Mouse (Mus musculus): ENCODE measurements at regions not wholly inside any gene's neighbourhood (a gene's known extent, or its start where the extent isn't known, plus 50 kb on each side); places are given as distances from the start of the nearest gene placed in this dataset.

GRCm38 (mm10) chr6:110120406-110120805 is 525.0 kb upstream of the Grm7 start:
- no peaks in the 10 kb centered on the region for H3K4me1 ChIP-seq (ENCODE audit: insufficient read depth)
- H3K9me3 ChIP-seq (ENCODE audit: low read length), result no peaks in the 10 kb centered on the region
- no peak for TF ChIP-seq CTCF (IDR thresholded peaks at IDR 0.05; ENCODE audit: low read depth)
- H3K27me3 ChIP-seq (ENCODE audit: insufficient read depth, low read length), result no peaks in the 10 kb centered on the region
- ATAC-seq (no peak), DNase-seq (no peak)
- H3K27ac ChIP-seq (ENCODE audit: low read depth, low read length), result no peak overlapping the region
- H3K36me3 ChIP-seq (ENCODE audit: insufficient read depth), result no peaks in the 10 kb centered on the region
- no peak overlapping the region for H3K9ac ChIP-seq
- no peak overlapping the region for H3K4me2 ChIP-seq (ENCODE audit: low read depth)
- 82% methylated on average over 1 of the region's 1 CpGs for WGBS
- H3K4me3 ChIP-seq (ENCODE audit: low read depth, low read length), result no peak overlapping the region

GRCm38 (mm10) chr6:110132271-110132670 is 513.1 kb upstream of the Grm7 start:
- DNase-seq (no peak), ATAC-seq (no peak)
- Histone ChIP-seq H3K4me1 (ENCODE audit: insufficient read depth) (no peaks in the 10 kb centered on the region), H3K27me3 (ENCODE audit: insufficient read depth, low read length) (no peaks in the 10 kb centered on the region), H3K27ac (ENCODE audit: low read depth, low read length) (no peak overlapping the region), H3K36me3 (ENCODE audit: insufficient read depth) (no peaks in the 10 kb centered on the region), H3K9me3 (ENCODE audit: low read length) (no peaks in the 10 kb centered on the region), H3K9ac (no peak overlapping the region), H3K4me3 (ENCODE audit: low read depth, low read length) (no peak overlapping the region), H3K4me2 (ENCODE audit: low read depth) (no peak overlapping the region)
- 68% methylated on average over 3 of the region's 3 CpGs for WGBS
- no peak for TF ChIP-seq CTCF (IDR thresholded peaks at IDR 0.05; ENCODE audit: low read depth)

DNA sequence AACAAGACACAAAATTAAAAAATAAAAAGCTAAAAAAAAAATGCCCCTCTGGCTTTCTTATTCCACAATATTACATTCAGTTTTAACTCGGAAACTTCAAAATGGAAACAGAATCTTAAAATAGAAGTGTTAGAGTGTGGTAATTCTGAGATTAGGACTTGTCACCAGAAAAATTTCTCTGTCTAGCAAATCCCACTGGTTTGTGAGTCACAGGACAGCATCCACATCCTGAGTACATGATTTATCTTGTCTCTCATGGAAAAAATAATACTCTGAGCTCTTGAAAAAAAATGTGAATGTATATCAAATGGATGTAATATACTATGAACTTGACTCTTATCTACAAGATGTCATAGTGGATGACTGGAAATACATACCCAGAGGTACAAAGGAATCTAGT is 511.8 kb upstream of the Grm7 start:
- no peaks in the 10 kb centered on the region for H3K36me3 ChIP-seq (ENCODE audit: insufficient read depth)
- no peak for TF ChIP-seq CTCF (IDR thresholded peaks at IDR 0.05; ENCODE audit: low read depth)
- no peak overlapping the region for H3K27ac ChIP-seq (ENCODE audit: low read depth, low read length)
- no peaks in the 10 kb centered on the region for H3K4me1 ChIP-seq (ENCODE audit: insufficient read depth)
- no peaks in the 10 kb centered on the region for H3K9me3 ChIP-seq (ENCODE audit: low read length)
- 80% methylated on average over 1 of the region's 1 CpGs for WGBS
- H3K27me3 ChIP-seq (ENCODE audit: insufficient read depth, low read length), result no peaks in the 10 kb centered on the region
- no peak overlapping the region for H3K4me3 ChIP-seq (ENCODE audit: low read depth, low read length)
- no peak for DNase-seq
- no peak overlapping the region for H3K9ac ChIP-seq
- ATAC-seq, result no peak
- no peak overlapping the region for H3K4me2 ChIP-seq (ENCODE audit: low read depth)

DNA sequence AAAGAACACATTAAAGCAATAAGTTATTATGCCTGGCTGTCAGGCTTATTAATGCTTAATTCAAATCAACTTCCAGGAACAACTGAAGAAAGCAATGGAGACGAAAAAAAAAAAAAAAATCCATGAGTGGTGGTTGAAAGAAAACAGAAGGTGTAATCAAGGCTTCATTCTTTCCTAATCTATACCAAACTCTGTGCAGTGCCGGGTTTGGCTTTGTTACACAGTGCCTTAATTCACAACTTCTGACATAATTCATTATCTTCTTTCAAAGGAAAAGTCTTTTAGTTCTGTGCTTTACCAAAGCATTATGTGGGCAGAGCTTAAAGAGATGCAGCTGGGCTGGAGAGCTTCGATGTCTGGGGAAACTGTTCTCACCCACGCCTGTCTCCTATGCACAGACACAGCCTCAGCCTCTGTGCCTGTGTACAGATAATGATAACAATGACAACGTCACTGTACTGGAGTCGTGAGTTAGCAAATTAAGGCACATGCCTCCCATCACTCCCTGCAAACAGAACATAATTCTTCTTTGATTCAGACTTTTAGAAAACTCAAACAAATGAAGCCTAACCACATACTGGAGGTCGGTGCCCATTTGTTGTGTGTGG is 508.2 kb upstream of the Grm7 start:
- Histone ChIP-seq H3K27ac (ENCODE audit: low read depth, low read length) (no peak overlapping the region), H3K36me3 (ENCODE audit: insufficient read depth) (no peaks in the 10 kb centered on the region), H3K4me1 (ENCODE audit: insufficient read depth) (no peaks in the 10 kb centered on the region), H3K27me3 (ENCODE audit: insufficient read depth, low read length) (no peaks in the 10 kb centered on the region), H3K9me3 (ENCODE audit: low read length) (no peaks in the 10 kb centered on the region), H3K9ac (no peak overlapping the region), H3K4me3 (ENCODE audit: low read depth, low read length) (no peak overlapping the region), H3K4me2 (ENCODE audit: low read depth) (no peak overlapping the region)
- 17% methylated on average over 7 of the region's 7 CpGs for WGBS
- ATAC-seq (peak; percentile 48; the same call in 1 of the 2 replicates), DNase-seq (no peak)
- no peak for TF ChIP-seq CTCF (IDR thresholded peaks at IDR 0.05; ENCODE audit: low read depth)

GRCm38 (mm10) chr6:110139396-110139795 is 506.0 kb upstream of the Grm7 start:
- H3K27me3 ChIP-seq (ENCODE audit: insufficient read depth, low read length), result no peaks in the 10 kb centered on the region
- no peak overlapping the region for H3K4me3 ChIP-seq (ENCODE audit: low read depth, low read length)
- no peaks in the 10 kb centered on the region for H3K36me3 ChIP-seq (ENCODE audit: insufficient read depth)
- ATAC-seq, result no peak
- no peak overlapping the region for H3K9ac ChIP-seq
- DNase-seq, result no peak
- 82% methylated on average over 2 of the region's 2 CpGs for WGBS
- no peaks in the 10 kb centered on the region for H3K4me1 ChIP-seq (ENCODE audit: insufficient read depth)
- no peak overlapping the region for H3K27ac ChIP-seq (ENCODE audit: low read depth, low read length)
- H3K4me2 ChIP-seq (ENCODE audit: low read depth), result no peak overlapping the region
- no peaks in the 10 kb centered on the region for H3K9me3 ChIP-seq (ENCODE audit: low read length)
- TF ChIP-seq CTCF (IDR thresholded peaks at IDR 0.05; ENCODE audit: low read depth), result no peak

DNA sequence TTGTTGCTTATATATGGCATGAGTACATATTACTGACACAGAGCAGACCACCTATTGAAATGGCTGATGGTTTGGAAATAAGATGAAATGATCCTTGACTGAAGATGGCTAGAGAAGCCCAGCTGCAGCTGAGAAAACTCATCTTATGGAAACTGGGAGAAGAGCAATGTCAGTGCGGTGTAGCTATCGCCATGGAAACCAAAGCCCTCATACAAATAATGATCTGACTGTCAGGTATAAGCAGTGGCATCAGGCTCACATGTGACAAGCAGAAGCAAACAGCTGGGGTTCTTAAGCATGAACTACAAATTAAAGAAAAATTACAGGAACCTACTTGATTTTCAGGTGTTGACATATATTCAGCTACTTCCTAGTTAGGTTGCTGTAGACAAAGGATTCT is 476.8 kb upstream of the Grm7 start:
- ATAC-seq, result peak; percentile 58; the same call in 1 of the 2 replicates
- no peak overlapping the region for H3K9ac ChIP-seq
- DNase-seq, result peak; percentile 23
- no peaks in the 10 kb centered on the region for H3K4me1 ChIP-seq (ENCODE audit: insufficient read depth)
- H3K27me3 ChIP-seq (ENCODE audit: insufficient read depth, low read length), result no peaks in the 10 kb centered on the region
- no peak overlapping the region for H3K27ac ChIP-seq (ENCODE audit: low read depth, low read length)
- WGBS, result 66% methylated on average over 2 of the region's 2 CpGs
- H3K9me3 ChIP-seq (ENCODE audit: low read length), result no peaks in the 10 kb centered on the region
- H3K4me2 ChIP-seq (ENCODE audit: low read depth), result no peak overlapping the region
- no peaks in the 10 kb centered on the region for H3K36me3 ChIP-seq (ENCODE audit: insufficient read depth)
- no peak overlapping the region for H3K4me3 ChIP-seq (ENCODE audit: low read depth, low read length)
- no peak for TF ChIP-seq CTCF (IDR thresholded peaks at IDR 0.05; ENCODE audit: low read depth)

DNA sequence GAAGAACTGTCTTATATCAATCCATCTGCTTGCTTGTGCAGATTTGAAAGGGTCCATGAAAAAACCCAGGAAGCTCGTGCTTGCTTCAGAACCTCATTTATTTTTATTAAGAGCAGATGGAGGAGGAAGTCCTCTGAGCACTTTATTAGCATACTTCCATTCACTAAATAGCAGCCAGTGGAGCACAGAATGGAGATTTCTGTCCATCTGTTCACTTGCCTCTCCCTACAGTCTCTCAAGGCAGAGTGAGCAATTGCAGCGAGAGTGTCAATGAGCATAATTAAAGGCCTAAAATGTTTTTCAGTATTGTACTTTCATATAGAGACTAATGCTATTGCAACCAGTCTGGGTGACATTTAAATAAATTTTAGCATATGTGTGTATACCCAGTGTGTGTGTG is 439.4 kb upstream of the Grm7 start:
- H3K4me3 ChIP-seq (ENCODE audit: low read depth, low read length), result no peak overlapping the region
- H3K27me3 ChIP-seq (ENCODE audit: insufficient read depth, low read length), result no peaks in the 10 kb centered on the region
- H3K9me3 ChIP-seq (ENCODE audit: low read length), result no peaks in the 10 kb centered on the region
- DNase-seq, result peak; percentile 25
- 24% methylated on average over 2 of the region's 2 CpGs for WGBS
- 0 out of 2 replicates have a peak, but pooled peaks cover 3% of the 10 kb centered on the region for H3K4me1 ChIP-seq (ENCODE audit: insufficient read depth)
- H3K9ac ChIP-seq, result no peak overlapping the region
- peak; percentile 79 for ATAC-seq
- H3K36me3 ChIP-seq (ENCODE audit: insufficient read depth), result no peaks in the 10 kb centered on the region
- H3K4me2 ChIP-seq (ENCODE audit: low read depth), result no peak overlapping the region
- no peak for TF ChIP-seq CTCF (IDR thresholded peaks at IDR 0.05; ENCODE audit: low read depth)
- no peak overlapping the region for H3K27ac ChIP-seq (ENCODE audit: low read depth, low read length)

Data from forebrain, postnatal 0 days (tissue).